Mouse (Mus musculus) lung, postnatal 36 days (tissue): ENCODE results near the gene Pikfyve.
"Not testable (repeated sequence)": the region's sequence is repeated elsewhere in the genome, so short reads cannot be mapped to it uniquely, and the experiment has no call there.

ENCODE experiments used
- DNase-seq: peaks from one replicate; pipeline ENCODE4 v3.0.0; 2022; ENCODE audit warnings: mixed read lengths

The Pikfyve gene

DNA sequence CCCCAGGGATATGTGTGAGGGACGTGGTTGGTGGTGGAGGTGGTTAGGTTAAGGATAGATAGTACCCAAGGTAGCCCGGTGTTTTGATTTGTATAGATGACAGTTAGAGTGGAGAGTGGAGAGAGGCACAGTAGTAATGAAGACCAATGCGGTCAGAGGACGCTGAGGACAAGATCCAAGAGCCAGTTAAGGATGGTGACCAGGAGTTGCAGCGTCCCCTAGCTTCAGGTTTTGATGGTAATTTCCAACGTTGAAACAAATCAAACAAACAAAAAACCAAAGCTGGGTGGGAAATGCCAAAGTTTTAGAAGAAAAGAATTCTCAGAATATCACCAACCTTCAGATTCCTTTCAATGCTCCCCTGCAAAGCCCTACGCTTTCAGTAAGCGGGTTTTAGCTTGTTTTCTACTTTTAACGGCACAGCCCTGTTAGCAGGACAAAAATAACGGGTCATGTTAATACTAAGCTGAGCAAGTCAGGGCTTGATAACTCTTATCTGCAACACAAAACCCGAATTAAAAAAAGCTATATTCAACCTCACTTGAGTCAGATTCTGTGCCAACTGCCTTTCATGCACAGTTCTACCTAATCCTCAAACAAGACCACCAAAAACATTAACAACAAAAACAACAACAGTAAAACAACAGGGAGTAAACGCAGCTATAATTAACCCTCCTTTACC is 818 bp upstream of the Pikfyve start:
- no peak for DNase-seq

DNA sequence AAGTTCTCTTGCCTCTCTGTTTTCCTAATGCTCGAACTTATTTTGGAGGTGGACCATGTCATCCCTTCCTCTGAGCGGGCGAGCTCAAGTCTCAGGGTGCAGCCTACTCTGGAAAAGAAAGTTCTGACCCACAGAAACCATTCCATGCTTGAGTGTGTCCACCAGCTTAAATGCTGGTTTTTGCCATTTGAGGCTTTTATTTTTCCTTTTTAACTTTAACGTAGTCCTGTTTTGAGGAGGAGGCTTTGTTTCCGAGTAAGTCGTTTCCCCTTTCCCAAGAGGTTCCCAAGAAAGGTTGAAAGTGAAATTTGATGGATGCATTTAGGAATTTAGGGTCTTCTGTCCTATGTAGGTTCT is 569 bp downstream of the Pikfyve start:
- DNase-seq = no peak

DNA sequence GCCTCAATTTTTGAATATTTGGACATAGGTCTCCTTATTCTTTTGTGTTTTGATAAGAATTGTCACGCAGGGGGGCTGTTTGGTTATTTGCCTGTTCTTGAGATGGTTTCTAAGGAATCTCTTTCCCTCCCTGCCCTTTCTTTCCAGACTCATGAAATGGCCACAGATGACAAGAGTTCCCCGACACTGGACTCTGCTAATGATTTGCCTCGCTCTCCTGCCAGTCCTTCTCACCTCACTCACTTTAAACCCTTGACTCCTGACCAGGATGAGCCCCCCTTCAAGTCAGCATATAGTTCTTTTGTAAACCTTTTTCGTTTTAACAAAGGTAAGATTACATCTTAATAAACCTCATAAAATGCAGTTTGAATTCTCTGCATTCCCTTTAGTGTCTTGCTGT is 3.7 kb downstream of the Pikfyve start:
- no peak for DNase-seq

DNA sequence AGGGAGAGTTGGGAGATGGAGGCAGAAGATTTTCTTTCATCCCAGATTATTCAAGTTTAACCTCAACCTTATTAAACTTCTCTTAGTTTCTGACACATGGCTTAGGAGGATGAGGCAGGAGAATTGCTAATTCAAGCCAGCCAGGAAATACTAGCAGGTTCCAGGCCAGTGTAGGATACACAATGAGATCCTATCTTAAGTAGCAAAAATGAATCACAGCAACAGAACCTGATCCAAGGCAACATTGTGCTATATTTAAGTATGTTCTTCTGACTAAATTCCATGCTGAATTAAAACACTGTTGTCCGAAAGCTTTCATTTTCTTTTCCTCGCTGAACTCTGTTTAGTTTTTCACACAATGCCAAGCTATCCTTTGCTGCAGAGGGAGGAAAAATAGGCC is 6.7 kb downstream of the Pikfyve start:
- no peak for DNase-seq

DNA sequence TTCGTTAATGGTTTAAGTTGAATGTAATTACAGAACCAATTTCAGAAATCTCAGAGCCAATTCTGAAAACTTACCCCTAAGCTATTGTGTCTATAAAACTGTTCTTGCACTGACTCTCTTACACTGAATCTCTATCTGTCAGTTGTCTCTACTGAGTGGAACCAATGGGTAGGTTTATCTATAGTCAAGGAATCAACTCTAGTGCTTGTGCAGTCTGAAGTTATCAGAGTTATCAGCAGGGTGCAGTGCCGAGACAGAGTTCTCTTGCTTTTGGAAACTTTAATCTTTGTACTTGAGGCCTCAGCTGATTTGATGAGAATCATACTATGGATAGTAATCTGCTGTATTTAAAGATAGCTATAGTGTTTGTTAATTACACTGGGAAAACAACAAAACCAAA is 11.9 kb downstream of the Pikfyve start:
- DNase-seq = no peak

DNA sequence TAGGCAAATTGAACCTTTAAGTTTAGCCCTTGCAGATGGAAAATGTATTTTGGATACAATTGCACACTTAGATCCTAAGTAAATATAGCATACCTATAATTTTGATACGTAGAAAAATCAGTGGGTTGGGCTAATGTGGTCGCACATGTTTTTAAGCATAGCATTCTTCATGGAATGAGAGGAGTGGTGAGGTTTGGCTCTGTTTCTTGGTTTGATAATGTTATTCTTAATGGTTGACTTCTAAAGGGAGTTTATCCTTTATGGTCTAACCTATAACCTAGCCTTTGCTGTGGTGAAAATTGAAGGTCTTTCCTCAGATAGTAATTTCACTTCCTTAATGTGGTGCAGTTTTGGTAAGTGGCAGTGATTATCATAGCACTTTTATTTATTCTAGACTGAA is 12.4 kb downstream of the Pikfyve start:
- no peak for DNase-seq

DNA sequence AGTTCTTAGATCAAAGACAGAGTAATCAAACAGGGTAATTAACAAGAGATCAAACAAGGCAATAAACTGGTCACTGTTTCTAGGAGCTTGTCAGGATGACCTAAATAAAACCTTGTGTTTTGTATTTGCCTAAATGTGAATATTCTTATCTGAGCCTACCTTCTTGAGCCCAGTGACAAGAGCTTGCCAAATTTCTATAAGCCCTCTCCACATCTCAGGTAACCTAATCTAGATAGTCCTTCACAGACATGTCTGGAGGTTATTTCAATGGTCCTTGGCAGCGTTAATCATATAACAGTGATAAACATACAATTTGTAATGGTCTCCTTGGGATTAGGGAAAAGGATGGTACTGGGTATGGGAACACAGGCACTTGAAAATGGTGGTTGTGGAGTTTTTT is 17.8 kb downstream of the Pikfyve start:
- DNase-seq = no peak

DNA sequence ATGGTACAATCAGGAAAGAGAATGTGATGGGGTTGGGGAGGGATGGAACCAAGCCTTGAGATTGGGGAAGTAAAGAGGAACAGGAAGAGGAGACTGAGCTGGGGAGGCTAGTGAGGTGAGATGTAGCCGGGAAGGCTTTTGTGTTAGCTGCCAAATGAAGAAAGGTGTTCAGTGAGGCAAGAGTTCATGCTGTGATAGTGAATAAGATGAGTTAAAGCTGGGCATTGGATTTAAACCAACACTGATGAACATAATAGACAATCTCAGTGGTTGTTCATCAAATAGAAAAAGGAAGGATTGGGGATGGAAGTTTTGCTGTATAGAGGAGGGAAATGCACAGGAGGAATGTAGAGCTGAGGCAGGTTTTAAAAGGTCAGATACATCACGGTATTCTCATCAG is 26.7 kb downstream of the Pikfyve start:
- DNase-seq = no peak

DNA sequence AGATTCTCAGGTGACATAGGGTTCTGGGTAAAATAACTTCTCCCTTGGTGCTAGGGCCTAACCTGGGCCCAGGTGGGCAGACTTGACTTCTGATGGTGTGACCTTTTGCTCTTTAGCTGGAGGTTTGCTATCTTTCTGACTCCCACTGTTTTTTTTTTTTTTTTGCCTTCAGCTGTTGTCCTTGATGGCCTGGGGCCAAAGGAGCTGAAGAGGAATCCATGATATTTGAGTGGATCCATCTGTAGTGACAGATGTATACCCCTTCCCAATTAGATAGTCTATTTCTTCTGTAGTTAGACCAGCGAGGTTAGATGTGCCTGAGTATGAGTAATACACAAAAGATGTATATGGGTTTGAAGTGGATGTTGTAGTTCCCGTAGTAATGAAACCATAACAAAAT is 31.1 kb downstream of the Pikfyve start:
- no peak for DNase-seq

DNA sequence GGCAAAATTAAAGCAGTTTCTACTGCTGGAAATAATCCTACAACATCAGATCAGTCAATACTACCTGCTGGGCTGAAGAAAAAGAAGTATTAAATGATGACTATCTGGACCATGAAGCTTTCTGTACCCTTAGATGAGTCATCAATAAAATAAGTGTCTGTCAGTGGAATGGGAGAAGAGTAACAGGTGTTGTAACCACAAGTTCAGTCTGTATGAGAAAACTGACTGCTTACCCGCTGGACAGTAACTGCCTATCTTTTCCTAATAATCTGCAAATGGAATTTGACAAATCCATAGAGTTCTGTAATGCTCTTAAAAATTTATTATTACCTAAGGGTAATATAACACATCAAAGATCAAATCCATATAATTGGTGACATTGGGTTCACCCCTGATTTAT is 31.5 kb downstream of the Pikfyve start:
- no peak for DNase-seq

DNA sequence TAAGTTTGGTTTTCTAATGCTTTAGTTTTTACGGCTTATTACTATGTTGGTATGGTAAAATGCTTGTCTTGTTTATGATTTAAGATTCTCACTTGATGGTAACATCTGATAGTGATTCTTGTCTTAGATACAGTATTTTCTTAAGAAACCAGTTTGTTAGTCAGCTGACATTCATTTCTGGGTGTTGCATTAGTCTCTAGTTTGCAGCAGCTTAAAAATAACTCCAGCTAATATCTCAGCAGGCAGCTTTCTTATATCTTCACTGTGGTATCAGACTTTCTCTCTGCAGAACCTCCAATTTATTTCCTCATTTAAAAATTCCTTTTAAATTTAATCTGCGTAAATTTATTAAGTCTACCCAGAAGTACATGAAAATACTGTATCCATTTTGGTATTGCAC is 37.2 kb downstream of the Pikfyve start:
- DNase-seq = no peak

DNA sequence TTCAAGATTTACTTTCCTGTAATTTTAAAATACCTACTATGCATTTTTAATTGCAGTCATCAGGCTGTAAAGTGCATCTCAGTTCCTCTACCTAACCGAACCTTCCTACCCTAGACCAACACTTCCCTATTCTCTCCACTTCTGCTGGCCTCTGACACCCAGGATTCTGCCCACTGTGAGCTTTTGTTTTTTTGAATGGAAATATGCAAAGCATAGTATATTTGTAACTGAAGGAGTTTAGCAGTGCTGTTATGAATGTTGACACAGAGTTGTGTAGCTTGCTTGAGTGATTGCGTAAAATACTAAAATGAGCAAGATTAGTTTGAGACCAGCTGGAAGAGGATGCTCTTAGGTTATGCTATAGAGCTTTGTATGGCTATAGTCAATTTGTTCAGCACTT is 41.2 kb downstream of the Pikfyve start:
- DNase-seq = no peak

DNA sequence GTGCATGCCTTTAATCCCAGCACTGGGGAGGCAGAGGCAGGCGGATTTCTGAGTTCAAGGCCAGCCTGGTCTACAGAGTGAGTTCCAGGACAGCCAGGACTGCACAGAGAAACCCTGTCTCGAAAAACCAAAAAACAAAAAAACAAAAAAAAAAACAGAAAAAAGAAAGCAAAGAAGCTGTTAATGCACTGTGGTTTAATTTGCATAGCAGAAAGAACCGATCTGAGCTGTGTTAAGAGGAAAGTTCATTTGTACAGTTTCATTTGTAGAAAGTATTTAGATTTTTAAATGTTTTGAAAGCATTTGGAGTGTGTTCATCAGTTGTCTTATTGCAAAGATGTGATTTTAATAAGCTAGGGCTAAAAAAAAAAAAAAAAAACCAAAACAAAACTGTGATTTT is 43.3 kb downstream of the Pikfyve start:
- DNase-seq = not testable (repeated sequence)

DNA sequence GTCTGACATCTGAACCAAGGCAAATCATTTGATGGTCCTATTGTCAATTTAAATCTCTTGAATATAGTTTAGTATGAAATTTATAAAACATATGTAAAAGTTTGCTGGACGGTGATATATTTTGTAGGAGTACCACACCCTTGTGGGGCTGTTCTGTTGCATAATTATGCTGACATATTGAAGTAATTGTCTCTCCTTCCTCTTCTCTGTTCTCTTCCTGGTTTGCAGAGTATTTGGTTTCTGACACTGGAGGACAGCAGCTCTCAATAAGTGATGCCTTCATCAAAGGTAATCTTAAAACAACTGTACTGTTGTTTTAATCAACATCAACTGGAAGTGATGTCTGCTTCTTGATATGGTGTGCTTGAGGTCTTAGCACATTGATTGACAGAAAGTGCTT is 44.1 kb downstream of the Pikfyve start:
- peak; percentile 21 for DNase-seq

DNA sequence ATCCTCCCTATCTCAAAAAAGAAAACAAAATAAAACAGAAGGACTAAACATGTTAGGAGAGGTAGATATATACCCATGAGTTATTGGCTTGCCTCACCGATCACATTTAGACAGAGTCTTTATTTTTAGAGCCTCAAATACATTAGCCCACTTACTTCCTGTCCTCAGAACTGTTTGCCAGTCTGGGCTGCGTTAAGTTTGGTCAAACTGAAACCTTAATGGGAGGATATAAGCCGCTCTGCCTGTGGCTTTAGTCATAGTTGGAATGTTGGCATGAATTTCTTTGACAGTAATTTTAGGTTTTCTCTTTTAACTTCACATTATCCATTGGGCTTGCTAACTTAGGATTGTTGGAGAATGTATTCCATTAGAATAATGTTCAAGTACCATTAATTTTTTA is 51.2 kb downstream of the Pikfyve start:
- no peak for DNase-seq

DNA sequence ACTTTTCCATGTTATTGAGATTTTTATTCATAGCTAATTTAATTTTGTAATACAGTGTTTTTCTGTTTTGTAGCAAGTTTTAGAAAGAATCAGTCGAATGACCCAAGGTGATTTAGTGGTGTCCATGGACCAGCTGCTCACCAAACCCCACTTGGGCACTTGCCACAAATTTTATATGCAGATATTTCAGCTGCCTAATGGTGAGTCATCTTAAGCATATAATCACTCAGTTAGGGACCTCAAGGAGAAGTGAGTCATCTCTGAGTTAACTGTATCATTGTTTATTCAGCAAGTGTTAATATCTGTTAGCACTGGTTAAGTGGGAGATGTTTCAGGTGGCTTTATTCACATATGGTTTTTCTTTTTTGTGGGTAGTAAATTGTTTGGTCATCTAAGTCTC is 59.2 kb downstream of the Pikfyve start:
- DNase-seq = no peak

DNA sequence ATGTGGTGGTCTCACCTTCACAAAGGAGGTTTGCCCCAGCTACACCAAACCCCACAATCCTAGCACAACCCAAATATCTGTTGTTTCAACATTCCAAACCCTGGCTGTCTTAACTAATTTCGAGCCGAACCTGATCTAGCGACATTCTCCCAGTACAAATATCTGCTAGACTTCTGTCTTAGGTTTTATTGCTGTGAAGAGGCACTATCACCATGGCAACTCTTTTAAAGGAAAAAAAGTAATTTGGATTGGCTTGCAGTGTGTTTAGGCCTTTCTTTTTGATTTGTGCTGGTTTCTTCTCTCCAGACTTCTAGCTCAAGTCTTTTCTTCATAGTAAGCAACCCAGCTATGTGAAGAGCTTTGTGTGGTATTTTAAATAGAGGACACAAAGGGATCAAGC is 94.0 kb downstream of the Pikfyve start:
- DNase-seq = no peak

DNA sequence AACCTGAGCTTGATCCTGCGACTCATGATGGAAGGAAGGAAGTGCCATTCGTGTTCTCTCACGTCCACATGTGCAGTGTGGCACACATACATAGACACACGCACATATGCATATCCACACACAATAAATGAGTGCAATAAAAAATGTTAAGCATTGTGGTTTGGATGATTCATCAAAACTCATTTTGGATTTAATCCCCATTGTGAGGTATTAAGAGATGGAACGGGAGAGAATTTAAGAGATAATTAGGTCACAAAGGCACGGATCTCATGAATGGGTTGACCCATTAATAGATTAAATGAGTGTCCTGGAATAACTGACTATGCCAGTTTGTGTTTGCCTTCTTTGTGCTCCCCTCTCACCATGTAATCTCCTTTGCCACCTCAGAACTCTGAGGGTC is 95.3 kb downstream of the Pikfyve start, which contains the start of gene Pth2r:
Gene Pth2r (plus strand): TSS at position 301 of the 400 bp plus-strand sequence.
- DNase-seq = no peak

DNA sequence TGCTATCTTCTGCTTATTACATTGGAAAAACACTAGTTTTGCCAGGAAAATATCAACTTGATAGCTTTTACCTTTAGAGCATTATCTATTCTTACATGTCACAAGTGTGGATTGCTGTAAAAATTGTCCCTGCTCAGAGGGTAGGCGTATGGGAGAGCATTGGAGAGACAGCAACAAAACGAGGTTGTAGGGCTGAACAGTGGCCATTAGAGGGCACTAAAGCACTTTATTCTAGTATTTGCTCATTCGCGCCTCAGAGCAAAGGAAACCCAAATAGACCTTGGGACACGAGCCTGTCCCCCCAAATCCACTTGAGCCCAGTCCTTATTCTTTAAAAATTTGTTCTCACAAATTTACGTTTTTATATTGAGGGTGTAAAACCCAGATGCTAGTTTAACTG is 96.3 kb downstream of the Pikfyve start:
- DNase-seq = peak; percentile 68

DNA sequence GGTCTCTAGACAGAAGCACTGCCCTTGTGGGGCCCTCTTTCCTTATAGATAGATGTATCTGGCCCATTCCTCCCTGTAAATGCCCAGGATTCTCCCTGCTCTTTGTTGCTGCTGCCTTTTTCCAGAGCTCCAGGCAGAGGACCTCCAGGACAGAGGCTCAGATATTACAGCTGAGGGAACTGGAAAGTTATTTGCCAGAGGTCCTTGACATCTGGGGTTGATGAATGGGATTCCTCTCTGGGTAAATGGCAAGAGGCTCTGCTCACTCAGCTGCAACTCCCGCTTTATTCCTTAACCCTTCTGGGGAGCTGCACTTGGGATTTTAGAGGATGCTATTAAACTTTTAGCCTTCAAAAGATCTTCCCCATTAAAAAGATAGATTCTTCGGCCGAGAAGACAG is 122.0 kb downstream of the Pikfyve start:
- DNase-seq = no peak

DNA sequence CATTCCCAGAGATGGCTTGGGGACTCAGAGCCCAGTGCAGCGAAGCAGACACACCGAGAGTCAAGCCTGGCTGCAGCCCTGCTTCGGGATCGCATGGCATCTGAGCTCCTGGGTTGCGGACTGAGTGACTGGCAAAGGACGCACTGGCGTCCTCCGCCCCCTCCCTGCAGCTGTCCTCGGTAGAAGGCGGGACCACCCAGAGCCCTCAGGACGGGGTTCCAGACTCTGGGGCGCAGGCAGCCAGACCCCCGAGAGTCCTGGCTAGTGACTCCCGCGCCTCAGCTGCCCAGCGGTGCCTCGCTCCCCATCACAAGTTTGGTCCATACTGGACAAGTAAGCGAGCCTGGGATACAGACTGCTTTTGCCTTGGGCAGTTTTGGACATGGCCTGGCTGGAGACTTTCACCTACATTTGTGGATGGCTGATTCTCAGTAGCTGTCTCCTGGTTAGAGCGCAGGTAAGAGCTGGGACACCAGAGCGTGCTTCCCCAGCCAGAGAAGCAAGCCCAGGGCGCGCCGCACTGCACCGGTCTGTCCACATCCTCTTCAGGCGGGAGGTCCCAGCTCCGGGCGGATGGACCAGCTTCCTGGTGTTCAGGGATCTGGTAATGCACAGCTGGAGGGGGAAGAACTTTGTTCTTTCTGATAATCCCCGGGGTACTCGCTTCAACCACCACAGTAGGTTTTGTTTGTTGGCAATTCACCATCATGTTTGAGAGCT is 124.9 kb downstream of the Pikfyve start:
- no peak for DNase-seq

DNA sequence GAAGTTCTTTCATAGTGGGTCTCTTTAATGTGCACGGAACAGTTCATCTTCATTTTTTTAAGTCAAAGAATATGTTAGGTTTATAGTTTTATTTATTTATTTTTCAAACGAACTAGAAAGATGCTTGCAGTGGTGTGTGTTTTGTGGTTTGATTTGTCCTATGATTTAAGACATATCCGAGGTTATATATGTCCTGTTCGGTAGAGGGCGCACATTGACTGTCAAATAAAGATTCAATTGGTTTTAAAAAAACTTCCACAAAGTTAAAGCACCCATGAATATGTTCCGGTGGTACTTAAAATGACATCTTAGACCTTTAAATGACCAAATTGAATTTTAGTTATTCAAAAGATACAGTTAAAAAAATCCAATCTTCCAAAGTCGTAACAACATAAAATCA is 125.6 kb downstream of the Pikfyve start:
- DNase-seq = peak; percentile 39

DNA sequence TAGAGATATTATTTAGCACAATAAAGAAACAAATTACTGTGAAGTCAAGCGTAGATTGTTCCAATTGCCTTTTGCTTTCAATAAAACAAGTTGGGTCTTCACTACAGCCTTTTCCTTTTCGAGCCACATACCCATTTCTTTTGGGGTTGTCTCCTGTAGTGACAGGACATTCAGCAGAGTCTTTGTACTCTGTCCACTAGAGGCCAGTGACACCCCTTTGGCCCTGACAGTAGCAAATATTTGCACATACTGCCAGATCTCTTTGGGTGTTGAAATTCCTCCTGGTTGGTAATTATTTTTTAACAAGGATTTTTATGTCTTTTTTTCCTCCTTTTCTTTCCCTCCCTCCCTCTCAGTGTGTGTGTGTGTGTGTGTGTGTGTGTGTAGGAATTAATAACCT is 126.4 kb downstream of the Pikfyve start:
- no peak for DNase-seq

DNA sequence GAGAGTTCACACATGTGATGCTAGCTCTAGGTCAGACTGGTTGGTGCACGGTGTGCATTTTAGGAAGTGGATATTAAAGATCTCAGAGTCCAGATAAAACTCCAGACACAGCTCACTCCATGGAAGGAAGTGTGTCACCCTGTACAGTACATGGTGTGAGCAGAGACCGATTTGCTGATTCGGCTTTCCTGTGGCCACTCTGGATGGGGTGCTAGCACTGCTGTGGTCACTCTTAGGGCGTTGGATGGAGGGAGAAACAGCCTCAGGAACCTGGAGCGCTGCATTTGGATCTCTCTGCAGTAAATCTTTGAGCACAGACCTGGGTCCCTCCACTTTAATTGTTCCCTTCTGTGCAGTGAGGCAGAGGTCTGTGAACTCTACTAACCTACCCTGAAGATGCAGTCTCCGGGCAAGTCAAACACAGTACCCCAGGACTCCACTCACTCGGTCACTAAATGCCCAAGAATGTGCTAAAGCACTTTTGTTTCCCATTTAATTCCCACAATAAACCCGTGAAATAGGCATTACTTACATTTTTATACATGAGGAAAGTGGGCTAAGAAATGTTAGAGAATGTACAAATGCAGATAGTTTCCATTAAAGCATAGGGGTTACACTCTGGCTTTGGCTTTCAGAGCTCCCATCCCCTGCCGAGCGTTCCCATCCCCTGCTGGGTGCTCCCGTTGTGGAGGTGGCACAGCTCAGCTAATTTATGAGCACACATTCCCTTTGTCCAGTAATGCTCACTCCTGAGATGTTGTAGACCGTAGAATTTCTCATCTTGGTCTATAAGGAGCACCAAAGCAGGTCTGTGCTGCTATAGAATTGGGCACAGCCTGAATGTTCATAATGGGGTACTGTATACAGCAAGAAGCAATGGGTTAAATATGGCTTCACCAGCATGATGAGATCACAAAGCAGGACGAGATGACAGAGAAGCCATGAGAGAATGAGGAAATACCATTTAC is 127.9 kb downstream of the Pikfyve start:
- no peak for DNase-seq
